Mouse (Mus musculus): Measurements from ENCODE around the gene Maml3. TPM values are rescaled to one million over a fixed set of nuclear protein-coding genes. Genes with fewer than 3 reads are reported as not detected.
A peak's percentile ranks its signal among the peaks of the same experiment; 100 is the strongest.

Maml3 gene
- polyA plus RNA-seq, 1 experiment from 2014 or later, result 5.6 TPM

DNA sequence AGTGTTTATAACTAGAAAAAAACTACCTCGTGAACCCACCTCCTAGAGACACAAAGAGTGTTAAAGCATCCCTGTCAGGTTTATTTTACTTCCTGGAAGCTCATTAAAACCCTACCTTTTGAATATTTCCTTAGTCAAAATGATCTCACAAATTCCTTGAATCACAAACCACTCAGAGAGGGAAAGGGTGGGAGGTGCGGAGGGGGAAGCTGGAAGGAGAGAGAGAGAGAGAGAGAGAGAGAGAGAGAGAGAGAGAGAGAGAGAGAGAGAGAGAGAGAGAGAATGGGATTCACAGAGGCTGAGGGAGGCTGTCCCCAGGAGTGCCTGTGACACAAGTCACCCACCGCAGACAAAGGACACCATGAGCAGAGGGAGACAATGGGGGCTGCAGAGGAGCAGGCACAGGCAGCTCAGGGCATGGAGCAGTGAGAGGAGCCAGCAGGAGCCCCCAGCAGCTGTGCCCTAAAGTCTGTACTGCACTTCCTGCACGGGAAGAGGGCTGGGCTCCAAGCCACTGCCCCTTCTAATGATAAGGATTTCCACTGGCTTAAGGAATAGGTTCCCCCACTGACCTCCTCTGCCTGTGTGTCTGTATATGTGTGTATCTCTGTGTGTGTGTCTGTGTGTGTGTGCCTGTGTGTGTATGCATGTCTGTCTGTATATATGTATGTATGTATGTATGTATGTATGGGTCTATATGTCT, 140.8 kb downstream of the Maml3 start:
- DNase-seq (ENCODE audit: low spot score), result peak; percentile 49
- WGBS, result 19% methylated on average over 3 of the region's 4 CpGs
- Histone ChIP-seq H3K4me2 (replicated peaks; ENCODE audit: low read depth, low read length) (no peak overlapping the region), H3K4me3 (ENCODE audit: low read depth, low read length) (no peak overlapping the region), H3K27ac (ENCODE audit: low read length) (no peak overlapping the region), H3K36me3 (ENCODE audit: insufficient read depth, low read length) (no peaks in the 10 kb centered on the region), H3K4me1 (ENCODE audit: insufficient read depth, low read depth, low read length) (peaks cover 9% of the 10 kb centered on the region), H3K9ac (replicated peaks; ENCODE audit: low read depth) (no peak overlapping the region), H3K27me3 (replicated peaks; ENCODE audit: insufficient read depth, low read length) (no peaks in the 10 kb centered on the region), H3K9me3 (ENCODE audit: low read length) (no peaks in the 10 kb centered on the region)
- TF ChIP-seq EP300 (IDR thresholded peaks at IDR 0.05), result no peak
- TF ChIP-seq CTCF (IDR thresholded peaks at IDR 0.05), result no peak
- ATAC-seq, result peak; percentile 64

DNA sequence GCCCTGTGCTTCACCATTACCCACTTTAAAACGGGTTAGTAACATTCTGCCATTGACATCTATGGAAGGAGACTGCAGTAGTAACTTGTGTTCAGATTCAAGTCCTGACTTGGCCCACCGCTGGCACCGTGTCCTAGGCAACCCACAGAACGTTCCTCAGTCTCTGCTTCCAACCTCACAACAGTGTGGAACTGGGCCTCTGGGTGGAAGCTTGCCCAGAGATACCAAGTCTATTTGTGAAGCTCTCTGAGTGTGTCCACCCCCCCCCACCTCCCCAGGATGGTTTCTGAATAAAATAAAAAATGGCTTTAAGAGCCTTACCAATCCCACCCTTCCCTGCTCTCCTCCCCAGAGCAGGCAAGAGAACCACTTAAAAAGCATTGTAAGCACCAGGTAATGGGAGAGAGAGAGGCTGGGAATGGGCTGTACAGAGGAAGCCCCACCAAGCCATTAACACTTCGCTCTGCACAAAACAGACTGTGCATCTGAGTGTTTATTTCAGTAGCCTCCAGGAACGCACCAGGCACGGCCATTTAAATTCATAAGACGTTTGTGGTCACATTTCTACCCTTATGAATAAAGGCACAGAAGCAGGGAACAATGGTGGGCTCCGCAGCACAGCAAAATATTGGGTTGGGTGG, 141.6 kb downstream of the Maml3 start:
- Histone ChIP-seq H3K27me3 (replicated peaks; ENCODE audit: insufficient read depth, low read length) (no peaks in the 10 kb centered on the region), H3K9ac (replicated peaks; ENCODE audit: low read depth) (no peak overlapping the region), H3K27ac (ENCODE audit: low read length) (no peak overlapping the region), H3K4me3 (ENCODE audit: low read depth, low read length) (no peak overlapping the region), H3K9me3 (ENCODE audit: low read length) (no peaks in the 10 kb centered on the region), H3K36me3 (ENCODE audit: insufficient read depth, low read length) (no peaks in the 10 kb centered on the region), H3K4me1 (ENCODE audit: insufficient read depth, low read depth, low read length) (peaks cover 9% of the 10 kb centered on the region), H3K4me2 (replicated peaks; ENCODE audit: low read depth, low read length) (no peak overlapping the region)
- no peak for DNase-seq (ENCODE audit: low spot score)
- TF ChIP-seq EP300 (IDR thresholded peaks at IDR 0.05) (no peak), CTCF (IDR thresholded peaks at IDR 0.05) (no peak)
- 74% methylated on average over 9 of the region's 9 CpGs for WGBS
- ATAC-seq, result no peak

DNA sequence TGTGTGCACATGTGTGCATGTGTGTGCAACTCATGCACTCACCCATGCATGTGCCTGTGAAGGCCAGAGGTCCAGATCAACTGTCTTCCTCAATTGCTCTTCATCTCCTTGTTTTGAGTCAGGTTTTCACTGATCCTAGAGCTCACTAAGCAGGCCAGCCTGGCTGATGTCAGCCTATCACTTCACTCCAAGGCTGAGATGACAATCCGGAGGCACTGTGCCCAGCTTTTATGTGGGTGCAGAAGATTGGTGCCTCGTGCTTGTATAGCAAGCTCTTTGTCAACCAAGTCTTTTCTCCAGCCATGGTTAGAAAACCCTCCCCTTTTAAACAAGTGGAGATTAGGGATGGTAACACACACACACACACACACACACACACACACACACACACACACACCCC, 146.1 kb downstream of the Maml3 start:
- peaks cover 7% of the 10 kb centered on the region; the same call in 1 of the 2 replicates for H3K4me1 ChIP-seq (ENCODE audit: insufficient read depth, low read depth, low read length)
- no peaks in the 10 kb centered on the region for H3K36me3 ChIP-seq (ENCODE audit: insufficient read depth, low read length)
- no peak for TF ChIP-seq CTCF (IDR thresholded peaks at IDR 0.05)
- no peak for TF ChIP-seq EP300 (IDR thresholded peaks at IDR 0.05)
- WGBS, result 48% methylated on average over 2 of the region's 2 CpGs
- no peak overlapping the region for H3K9ac ChIP-seq (replicated peaks; ENCODE audit: low read depth)
- H3K27ac ChIP-seq (ENCODE audit: low read length), result no peak overlapping the region
- H3K9me3 ChIP-seq (ENCODE audit: low read length), result no peaks in the 10 kb centered on the region
- no peak for ATAC-seq
- H3K27me3 ChIP-seq (replicated peaks; ENCODE audit: insufficient read depth, low read length), result no peaks in the 10 kb centered on the region
- H3K4me3 ChIP-seq (ENCODE audit: low read depth, low read length), result no peak overlapping the region
- H3K4me2 ChIP-seq (replicated peaks; ENCODE audit: low read depth, low read length), result no peak overlapping the region
- no peak for DNase-seq (ENCODE audit: low spot score)

DNA sequence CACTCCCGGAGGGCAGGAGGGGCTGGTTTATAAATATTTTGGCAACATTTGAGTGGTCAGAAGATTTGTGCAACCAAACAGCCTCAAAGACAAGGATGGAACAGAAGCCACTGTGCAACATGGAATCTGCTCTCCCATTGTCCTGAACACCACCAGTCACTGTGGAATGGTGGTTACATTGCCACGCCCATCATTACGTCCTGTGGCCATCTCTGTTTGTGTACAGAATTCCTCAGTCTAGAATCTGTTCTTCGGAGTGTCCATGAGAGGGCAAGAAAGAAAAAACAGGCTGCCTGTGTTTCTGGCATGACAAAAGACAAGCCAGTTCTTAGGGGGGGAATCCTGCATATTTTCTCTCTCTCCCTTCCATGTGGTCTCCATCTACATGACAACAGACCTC, 150.4 kb downstream of the Maml3 start:
- Histone ChIP-seq H3K36me3 (ENCODE audit: insufficient read depth, low read length) (no peaks in the 10 kb centered on the region), H3K27ac (ENCODE audit: low read length) (no peak overlapping the region), H3K27me3 (replicated peaks; ENCODE audit: insufficient read depth, low read length) (no peaks in the 10 kb centered on the region), H3K9me3 (ENCODE audit: low read length) (no peaks in the 10 kb centered on the region), H3K4me3 (ENCODE audit: low read depth, low read length) (no peak overlapping the region), H3K9ac (replicated peaks; ENCODE audit: low read depth) (no peak overlapping the region), H3K4me1 (ENCODE audit: insufficient read depth, low read depth, low read length) (peaks cover 7% of the 10 kb centered on the region; the same call in 1 of the 2 replicates), H3K4me2 (replicated peaks; ENCODE audit: low read depth, low read length) (no peak overlapping the region)
- TF ChIP-seq CTCF (IDR thresholded peaks at IDR 0.05), result no peak
- TF ChIP-seq EP300 (IDR thresholded peaks at IDR 0.05), result no peak
- DNase-seq (ENCODE audit: low spot score) (peak; percentile 43), ATAC-seq (peak; percentile 47; the same call in 1 of the 2 replicates)
- WGBS, result 34% methylated on average over 4 of the region's 4 CpGs

DNA sequence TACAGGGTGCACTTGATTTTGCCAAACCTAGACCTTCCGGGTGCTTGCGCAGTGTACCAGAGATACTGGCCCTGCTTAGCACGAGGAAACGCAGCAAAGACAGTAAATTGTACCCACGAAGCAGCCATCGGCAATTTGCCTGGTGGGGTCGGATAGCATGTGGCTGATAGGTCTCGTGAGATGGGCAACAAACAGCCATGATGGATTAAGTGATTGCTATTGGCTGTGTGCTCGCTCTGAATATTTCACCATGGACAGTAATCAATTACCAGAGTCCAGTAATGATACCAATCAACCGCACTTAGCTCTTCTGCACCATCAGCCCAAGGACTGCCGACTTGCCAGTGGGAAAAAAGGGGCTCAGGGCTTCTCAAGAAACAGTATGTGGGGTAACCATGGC, 150.9 kb downstream of the Maml3 start:
- no peaks in the 10 kb centered on the region for H3K9me3 ChIP-seq (ENCODE audit: low read length)
- no peak for ATAC-seq
- DNase-seq (ENCODE audit: low spot score), result no peak
- no peak overlapping the region for H3K9ac ChIP-seq (replicated peaks; ENCODE audit: low read depth)
- TF ChIP-seq CTCF (IDR thresholded peaks at IDR 0.05) (no peak), EP300 (IDR thresholded peaks at IDR 0.05) (no peak)
- H3K27ac ChIP-seq (ENCODE audit: low read length), result no peak overlapping the region
- H3K36me3 ChIP-seq (ENCODE audit: insufficient read depth, low read length), result no peaks in the 10 kb centered on the region
- H3K4me2 ChIP-seq (replicated peaks; ENCODE audit: low read depth, low read length), result no peak overlapping the region
- H3K27me3 ChIP-seq (replicated peaks; ENCODE audit: insufficient read depth, low read length), result no peaks in the 10 kb centered on the region
- WGBS, result 71% methylated on average over 11 of the region's 11 CpGs
- H3K4me1 ChIP-seq (ENCODE audit: insufficient read depth, low read depth, low read length), result peaks cover 7% of the 10 kb centered on the region; the same call in 1 of the 2 replicates
- no peak overlapping the region for H3K4me3 ChIP-seq (ENCODE audit: low read depth, low read length)

DNA sequence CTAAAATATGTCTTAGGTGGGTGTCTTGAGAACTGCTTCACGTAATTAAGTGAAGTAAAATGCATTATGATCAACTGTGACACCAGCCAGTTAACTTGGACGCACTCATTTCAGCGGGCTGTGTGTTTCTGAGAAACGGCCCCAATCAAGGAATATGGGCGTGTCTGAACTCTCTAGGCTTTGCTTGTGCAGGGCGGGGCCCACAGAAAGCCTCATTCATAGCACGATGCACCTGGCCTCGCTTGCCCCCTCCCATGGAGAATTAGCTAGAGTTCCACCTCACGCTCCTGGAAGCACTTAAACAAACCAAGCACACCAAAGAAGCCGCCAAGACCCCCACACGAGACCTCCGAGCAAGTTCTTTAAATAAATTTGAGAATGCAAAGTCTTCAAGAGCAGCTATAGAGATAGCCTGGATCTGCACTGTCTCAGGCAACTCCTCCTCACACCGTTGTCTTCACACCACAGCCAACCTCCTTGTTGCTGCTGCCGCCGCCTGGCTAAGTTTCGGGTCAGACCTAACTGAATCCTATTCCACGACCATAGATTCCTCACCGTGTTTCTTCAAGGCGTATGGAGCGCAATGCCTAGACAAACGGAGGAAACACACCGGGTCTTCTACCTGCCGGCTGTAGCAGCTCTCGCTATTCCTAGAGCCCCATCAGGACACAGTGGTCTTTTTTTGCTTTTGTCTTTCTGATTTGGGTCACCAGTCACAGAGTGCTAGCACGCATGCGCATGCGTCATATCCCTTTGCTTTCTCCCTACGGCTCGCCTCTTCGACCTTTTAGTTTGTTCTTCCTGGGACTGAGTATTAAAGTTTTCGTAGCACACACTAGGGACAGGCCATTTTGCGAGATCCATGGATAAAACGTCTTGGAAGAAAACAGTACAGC, 151.9 kb downstream of the Maml3 start:
- H3K4me3 ChIP-seq (ENCODE audit: low read depth, low read length), result no peak overlapping the region

More for the DNA sequence above, 151.9 kb downstream of the Maml3 start:
- DNase-seq (ENCODE audit: low spot score) (peak; percentile 40), ATAC-seq (peak; percentile 39)
- no peaks in the 10 kb centered on the region for H3K27me3 ChIP-seq (replicated peaks; ENCODE audit: insufficient read depth, low read length)
- H3K4me2 ChIP-seq (replicated peaks; ENCODE audit: low read depth, low read length), result peak overlapping the region; percentile 45
- no peak for TF ChIP-seq EP300 (IDR thresholded peaks at IDR 0.05)
- TF ChIP-seq CTCF (IDR thresholded peaks at IDR 0.05), result no peak
- H3K4me1 ChIP-seq (ENCODE audit: insufficient read depth, low read depth, low read length), result peaks cover 7% of the 10 kb centered on the region; the same call in 1 of the 2 replicates
- no peak overlapping the region for H3K27ac ChIP-seq (ENCODE audit: low read length)
- no peak overlapping the region for H3K9ac ChIP-seq (replicated peaks; ENCODE audit: low read depth)
- H3K36me3 ChIP-seq (ENCODE audit: insufficient read depth, low read length), result no peaks in the 10 kb centered on the region
- no peaks in the 10 kb centered on the region for H3K9me3 ChIP-seq (ENCODE audit: low read length)
- WGBS, result 61% methylated on average over 33 of the region's 33 CpGs

Data from lung, postnatal 0 days (tissue).